Mouse (Mus musculus) c-Kit-positive CD71-negative TER-119-negative erythroid progenitor cells, embryonic 14.5 days (primary cell): ENCODE measurements at regions not wholly inside any gene's neighbourhood (a gene's known extent, or its start where the extent isn't known, plus 50 kb on each side); places are given as distances from the start of the nearest gene placed in this dataset.

Experiments
- DNase-seq: peaks from one replicate; pipeline ENCODE4 v3.0.0-alpha.2; 2013; ENCODE audit warnings: low read depth

- peak; percentile 4 for DNase-seq
Measured at GRCm38 (mm10) chrX:106766812-106767211, 73.6 kb downstream of the Rtl3 start.
